Mouse (Mus musculus): ENCODE data around the gene Ppp1r14d.
A peak's percentile ranks its signal among the peaks of the same experiment; 100 is the strongest.

The Ppp1r14d gene

DNA sequence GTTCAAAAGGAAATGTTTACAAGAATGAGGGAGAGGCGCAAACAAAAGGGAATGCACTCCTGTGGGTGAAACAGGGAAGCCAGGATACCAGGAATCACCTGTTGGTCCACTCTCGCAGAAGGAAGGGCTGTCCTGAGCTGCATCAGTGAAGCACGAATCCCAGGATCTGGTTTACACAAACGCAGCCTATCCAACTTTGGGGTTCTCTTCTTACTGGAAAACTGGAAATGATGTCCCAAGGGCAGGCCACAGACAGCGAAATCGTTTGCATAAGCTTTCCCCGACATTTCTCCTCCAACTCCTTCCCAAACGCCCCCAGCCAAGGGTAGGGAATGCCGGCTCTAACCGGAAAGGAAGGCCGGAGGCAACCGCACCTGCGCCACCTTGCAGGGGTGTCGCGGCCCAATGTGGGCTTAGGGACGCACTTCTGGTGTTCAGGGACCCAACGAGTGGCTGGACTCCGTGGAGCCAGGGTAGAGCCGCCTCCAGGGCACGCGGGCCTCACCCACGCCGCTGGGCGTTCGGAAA is 7.0 kb upstream of the Ppp1r14d start:
- no peak for DNase-seq

DNA sequence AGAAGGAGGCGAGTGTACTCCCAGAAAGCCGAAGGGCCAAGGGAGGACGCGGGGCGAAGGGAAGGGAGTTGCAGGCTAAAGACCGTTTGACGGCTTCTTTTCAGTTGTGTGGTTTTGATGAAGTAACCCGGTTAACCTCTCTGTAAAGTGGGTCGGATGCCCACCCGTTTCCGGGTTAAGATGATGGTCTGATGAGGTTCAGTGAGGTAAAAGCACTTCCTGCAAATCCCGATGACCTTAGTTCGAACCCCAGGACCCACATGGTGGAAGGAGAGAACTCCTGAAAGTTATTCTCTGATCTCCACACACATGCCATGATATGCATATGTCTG is 20.6 kb downstream of the Ppp1r14d start:
- DNase-seq, result no peak

GRCm38 (mm10) chr2:119208344-119209175 is 21.1 kb downstream of the Ppp1r14d start, which contains the start of the genes Zfyve19 and Dnajc17:
TSS of gene Zfyve19 (plus strand) at chr2:119208617.
TSS of gene Dnajc17 (minus strand) at chr2:119208795.
- peak; percentile 96 for DNase-seq

DNA sequence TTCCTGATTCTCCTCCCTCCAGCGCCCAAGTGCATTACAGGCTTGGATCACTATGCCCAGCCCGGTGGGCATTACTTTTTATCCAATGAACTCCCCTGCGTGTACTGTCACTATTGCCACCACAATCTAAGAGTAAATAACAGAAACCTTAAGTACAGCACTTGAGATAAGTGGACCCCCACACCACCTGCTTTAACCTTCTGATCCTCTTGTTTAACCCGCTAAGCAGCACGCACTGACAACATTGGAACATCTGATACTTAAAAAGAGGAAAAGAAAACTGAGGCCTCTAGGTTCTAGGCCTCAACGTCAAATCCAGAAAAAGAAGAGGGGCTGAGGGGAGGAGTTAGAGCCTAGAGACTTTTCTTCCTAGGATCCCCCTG is 21.8 kb downstream of the Ppp1r14d start:
- DNase-seq, result no peak

DNA sequence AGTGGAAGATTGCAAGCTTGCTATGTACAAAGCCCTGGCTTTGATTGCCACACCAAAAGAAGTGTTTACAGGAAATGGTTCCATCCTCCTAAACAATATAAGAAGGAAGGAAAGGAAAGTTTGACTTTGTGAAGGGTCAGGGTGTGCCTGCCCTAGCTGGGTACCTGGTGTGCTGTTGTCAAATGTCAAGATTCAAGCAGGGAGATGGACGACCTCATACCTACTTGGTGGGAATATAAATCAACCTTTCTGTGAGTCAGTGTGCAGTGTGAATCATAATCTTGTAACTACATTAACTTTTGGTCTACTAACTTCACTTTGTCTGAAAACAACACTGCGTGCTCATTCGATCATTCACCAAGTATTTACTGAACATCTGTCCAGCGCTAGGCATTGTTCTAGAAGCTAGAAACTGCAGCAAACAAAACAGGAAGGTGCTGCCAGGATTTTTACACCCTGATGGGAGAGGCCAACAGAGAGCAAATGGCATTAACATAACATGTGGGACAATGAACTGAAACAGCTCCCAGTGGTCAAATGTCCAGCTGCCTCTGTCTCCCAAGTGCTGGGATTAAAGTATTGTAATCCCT is 25.7 kb downstream of the Ppp1r14d start:
- DNase-seq, result peak in 1 of 2 experiments; percentile 25

- DNase-seq, result peak in 1 of 2 experiments; percentile 16
Measured at GRCm38 (mm10) chr2:119202914-119203453, 26.7 kb downstream of the Ppp1r14d start.

DNA sequence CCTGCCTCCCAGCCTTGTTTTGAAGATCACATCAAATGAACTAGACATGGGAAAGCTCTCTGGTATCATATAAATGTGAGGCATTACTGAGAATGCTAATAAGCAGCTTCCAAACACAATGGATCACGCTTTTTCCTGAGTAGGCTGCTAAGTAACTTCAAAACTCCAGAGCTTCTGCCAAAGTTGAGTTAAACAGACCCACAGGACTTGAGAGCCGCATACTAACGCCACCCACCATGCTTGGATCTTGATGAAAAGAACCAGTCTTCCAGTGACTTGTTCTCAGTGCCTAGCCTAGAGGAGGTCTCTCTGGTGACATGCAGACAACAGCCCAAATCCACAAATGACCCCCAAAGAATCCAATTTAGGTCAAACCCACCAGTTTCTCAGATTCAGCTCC is 30.8 kb downstream of the Ppp1r14d start:
- no peak for DNase-seq

DNA sequence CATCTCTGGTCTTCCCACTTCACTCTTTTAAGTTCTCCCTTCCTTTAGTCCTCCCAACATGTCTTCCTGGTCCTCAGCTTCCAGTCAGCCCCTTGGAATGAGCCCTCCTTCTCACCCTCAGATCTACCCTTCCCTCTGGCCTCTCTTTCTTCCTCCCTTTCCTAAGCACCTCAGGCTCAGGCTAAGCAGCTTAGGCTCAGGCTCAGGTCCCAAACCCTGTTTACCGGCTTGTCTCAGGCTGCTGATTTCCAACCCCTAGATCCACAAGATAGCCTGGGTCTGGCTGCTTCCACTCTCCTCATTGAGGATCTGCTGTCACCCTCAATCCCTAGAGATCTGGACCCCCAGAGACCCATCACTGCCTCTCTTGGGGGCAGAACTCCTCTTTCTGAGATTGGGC is 31.7 kb downstream of the Ppp1r14d start:
- no peak for DNase-seq

DNA sequence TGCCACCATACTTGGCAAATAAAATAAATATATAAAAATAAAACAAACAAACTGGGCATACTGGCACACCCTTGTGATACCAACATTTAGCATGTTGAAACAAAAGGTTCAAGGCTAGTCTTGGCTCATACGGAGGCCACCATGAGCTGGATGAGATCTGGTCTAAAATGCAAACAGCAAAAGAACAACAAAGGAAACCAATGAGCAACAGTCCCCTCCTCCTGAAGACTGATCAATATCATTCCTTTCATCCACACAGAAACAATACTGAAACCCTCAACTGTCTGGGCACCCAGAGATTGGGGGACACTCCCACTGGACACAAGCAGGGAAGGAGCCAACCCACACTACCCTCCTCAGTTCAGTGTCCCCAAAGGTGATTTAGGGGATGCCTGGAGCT is 32.2 kb downstream of the Ppp1r14d start:
- no peak for DNase-seq

GRCm38 (mm10) chr2:119196316-119197108 is 33.2 kb downstream of the Ppp1r14d start:
- no peak for DNase-seq

DNA sequence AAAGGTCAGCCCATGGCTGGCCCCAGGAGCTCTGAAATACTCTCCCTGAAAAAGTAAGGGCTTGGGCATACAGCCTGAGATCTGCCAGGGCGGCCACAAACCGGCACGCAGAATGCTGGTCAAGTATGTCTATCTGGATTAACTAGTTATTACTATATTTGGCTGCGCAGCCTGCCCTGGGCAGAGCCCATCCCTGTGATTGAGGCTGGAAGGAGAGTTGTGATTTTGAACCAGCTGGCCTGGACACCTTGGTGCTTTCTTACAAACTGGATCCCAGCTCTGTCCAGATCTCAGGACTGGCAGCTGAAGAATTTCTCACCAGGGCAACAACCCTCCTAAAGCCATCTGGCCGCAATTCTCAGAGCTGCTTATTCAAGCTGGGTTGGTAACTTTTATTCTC is 35.6 kb downstream of the Ppp1r14d start:
- no peak for DNase-seq

GRCm38 (mm10) chr2:119190969-119191368 is 38.7 kb downstream of the Ppp1r14d start:
- no peak for DNase-seq

GRCm38 (mm10) chr2:119189029-119189710 is 40.5 kb downstream of the Ppp1r14d start:
- peak; percentile 63 to 87 for DNase-seq

DNA sequence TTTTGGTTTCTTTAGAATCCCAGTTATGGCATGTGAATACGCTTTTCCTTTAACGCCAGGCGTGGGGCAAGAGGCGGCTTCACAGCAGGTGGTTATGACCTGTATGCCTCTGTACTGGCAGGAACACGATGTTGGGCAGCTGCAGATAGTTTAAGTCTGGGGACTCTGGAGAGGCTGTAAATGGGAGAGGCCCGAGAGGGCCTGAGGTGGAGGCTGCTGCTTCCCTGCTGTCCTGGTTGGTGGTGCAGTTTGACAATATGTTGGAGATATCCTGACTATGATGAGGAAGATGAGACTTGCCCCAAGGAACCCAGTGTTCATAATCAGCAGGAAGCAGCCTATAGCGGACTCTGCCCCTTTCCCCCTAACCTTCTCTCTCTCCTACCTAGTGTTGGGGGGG is 46.8 kb downstream of the Ppp1r14d start:
- no peak for DNase-seq

DNA sequence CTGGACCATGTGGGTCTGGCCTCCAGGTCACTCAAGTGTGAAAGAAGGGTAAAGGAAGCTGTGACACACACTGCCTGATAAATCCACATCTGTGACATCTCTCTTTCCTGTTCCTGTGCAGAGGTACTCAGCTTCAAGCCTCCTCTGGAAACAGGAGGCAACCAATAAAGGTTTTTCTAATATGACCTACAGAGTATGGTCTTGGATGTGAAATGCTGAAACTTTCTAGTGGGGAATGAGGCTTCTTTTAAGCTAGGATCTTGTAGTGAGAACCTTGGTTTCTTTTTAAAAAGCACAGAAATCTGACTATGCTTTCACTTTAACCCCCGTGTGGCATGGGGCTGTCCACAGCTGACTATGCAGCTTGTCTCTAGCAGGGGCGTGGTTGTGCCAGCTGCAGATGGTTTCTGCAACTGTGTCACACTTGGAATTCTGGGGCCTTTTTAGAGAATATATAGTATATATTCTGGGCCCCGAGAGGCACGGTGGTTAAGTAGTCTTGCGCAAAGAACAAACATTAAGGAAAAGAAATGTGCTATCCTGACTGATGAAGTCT is 52.2 kb downstream of the Ppp1r14d start:
- no peak for DNase-seq

GRCm38 (mm10) chr2:119176761-119177160 is 52.9 kb downstream of the Ppp1r14d start:
- DNase-seq, result peak; percentile 31 to 46

GRCm38 (mm10) chr2:119175614-119176013 is 54.1 kb downstream of the Ppp1r14d start:
- peak; percentile 14 to 29 for DNase-seq

DNA sequence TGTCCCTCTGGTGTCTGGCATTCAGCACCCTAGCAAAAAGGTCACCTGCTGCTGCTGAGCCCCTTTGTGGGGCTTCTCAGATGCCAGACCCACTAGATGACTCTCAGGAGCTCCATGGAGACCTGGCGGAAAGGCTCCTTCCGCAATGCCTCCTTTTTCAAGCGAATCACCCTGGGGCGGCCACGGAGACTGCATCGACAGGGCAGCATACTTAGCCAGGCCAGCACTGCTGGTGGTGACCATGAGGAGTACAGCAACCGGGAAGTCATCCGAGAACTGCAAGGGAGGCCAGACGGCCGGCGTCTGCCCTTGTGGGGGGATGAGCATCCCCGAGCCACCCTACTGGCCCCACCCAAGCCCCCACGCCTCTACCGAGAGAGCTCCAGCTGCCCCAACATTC is 54.8 kb downstream of the Ppp1r14d start:
- no peak for DNase-seq

DNA sequence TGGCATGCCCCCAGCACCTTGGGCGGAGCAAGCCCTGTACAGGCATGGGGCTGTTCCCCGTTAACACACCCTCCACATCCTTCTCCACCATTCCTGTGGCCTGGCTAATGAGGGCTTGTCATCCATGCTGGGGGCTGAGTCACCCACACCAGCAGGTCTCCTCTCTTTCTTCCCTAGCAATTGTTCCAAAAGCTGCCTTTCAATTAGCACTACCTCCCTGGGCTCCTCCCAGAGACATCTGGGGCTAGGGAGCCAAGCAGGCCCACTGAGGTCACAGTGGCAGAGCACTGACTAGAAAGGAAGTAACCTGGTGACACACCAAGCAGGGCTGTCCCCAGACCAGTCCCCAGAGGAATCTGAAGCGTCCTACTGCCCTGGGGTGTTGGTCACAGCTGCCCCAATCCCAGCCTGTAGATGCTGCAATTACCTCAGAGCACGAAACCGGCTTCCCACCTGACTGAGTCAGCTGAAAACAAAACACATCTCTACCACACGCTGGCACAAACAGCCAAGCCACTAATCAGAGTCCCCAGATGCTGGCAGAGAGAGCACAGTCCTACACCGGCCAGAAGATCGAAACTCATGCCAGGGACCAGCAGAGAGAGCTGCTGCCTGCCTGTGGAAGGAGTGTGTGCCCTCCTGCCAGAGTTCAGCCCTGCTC is 55.6 kb downstream of the Ppp1r14d start, which contains the start of gene Gm14137:
TSS of gene Gm14137 (plus strand) at position 519 of the 661 bp plus-strand sequence.
- no peak for DNase-seq

- peak; percentile 63 to 68 for DNase-seq
Measured at GRCm38 (mm10) chr2:119172862-119173576, 56.7 kb downstream of the Ppp1r14d start.

DNA sequence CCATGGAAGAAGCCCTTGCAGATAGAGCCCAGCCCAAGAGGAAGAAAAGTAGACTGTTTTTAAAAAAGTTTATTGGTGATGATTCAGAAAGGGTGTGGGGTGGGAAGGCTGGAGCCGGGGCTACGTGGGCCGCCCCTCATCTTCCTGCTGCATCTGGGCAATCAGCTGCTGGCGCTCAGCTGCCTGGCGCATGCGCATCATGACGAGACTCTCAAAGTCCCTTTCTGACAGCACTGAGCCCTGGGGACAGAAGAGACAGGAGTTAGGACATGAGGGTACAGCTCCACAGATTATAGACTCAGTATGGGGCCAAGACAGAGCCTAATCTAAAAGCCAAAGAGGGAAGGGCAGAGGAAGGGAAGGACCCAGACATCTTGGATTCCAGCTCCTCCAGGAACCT is 57.3 kb downstream of the Ppp1r14d start:
- no peak for DNase-seq
